Mouse (Mus musculus) kidney, postnatal 0 days (tissue): ENCODE measurements around the gene Tsc22d3. TPM values are rescaled to one million over a fixed set of nuclear protein-coding genes. Genes with fewer than 3 reads are reported as not detected.

Source experiments
- ATAC-seq: fragments of 200-750 bp; cut with Nextera tagmentation; replicated peaks from 2 replicates; pipeline ENCODE4 v1.8.0; 2017; ENCODE audit warnings: low read depth, moderate number of reproducible peaks, moderate TSS enrichment, moderate library complexity; ENCODE audit not compliant: low FRiP score
- DNase-seq: peaks from one replicate; pipeline ENCODE4 v3.0.0-alpha.2; 2016; ENCODE audit warnings: low spot score
- H3K27ac ChIP-seq: fragments of 300-500 bp; sonication (generic); 2 replicates; pipeline ENCODE4 v1.5.1; 2014; ENCODE audit warnings: mild to moderate bottlenecking
- H3K27me3 ChIP-seq: fragments of 300-500 bp; sonication (generic); 2 replicates; pipeline ENCODE4 v1.6.1; 2014; ENCODE audit warnings: low read length, mixed read lengths; ENCODE audit not compliant: insufficient read depth
- H3K36me3 ChIP-seq: fragments of 300-500 bp; sonication (generic); 2 replicates; pipeline ENCODE4 v1.6.1; 2014; ENCODE audit warnings: low read length, mixed read lengths; ENCODE audit not compliant: insufficient read depth
- H3K4me1 ChIP-seq: fragments of 300-500 bp; sonication (generic); replicated peaks from 2 replicates; pipeline ENCODE4 v1.6.1; 2014; ENCODE audit warnings: antibody characterized with exemption, low read length, mixed read lengths; ENCODE audit not compliant: insufficient read depth
- H3K4me2 ChIP-seq: fragments of 300-500 bp; sonication (generic); 2 replicates; pipeline ENCODE4 v1.6.1; 2014; ENCODE audit warnings: mild to moderate bottlenecking, low read length, moderate library complexity, mixed read lengths
- H3K4me3 ChIP-seq: fragments of 300-500 bp; sonication (generic); replicated peaks from 2 replicates; pipeline ENCODE4 v1.5.1; 2014; ENCODE audit warnings: low read depth, low read length
- H3K9ac ChIP-seq: fragments of 300-500 bp; sonication (generic); 2 replicates; pipeline ENCODE4 v1.6.1; 2014; ENCODE audit warnings: low read depth, low read length
- H3K9me3 ChIP-seq: fragments of 300-500 bp; sonication (generic); replicated peaks from 2 replicates; pipeline ENCODE4 v1.6.1; 2016; ENCODE audit warnings: low read length, inconsistent platforms, mixed read lengths
- CTCF ChIP-seq: IDR thresholded peaks from 2 replicates; pipeline ENCODE4 v1.5.1; 2016; ENCODE audit warnings: antibody characterized with exemption, low read depth, mild to moderate bottlenecking, moderate library complexity
- WGBS: fragments of 180-500 bp; shearing (Covaris S2); extraction: QIAGEN DNeasy Blood & Tissue Kit; methylation state at CpG from one replicate; pipeline ENCODE4 v1.1.7; 2014; 5-methylcytosine and 5-hydroxymethylcytosine counted together
- polyA plus RNA-seq: library from polyadenylated mRNA; unstranded; fragments of >200 nt; fragmentation: Nextera tagmentation; extraction: Ambion mirVana; gene quantifications from 2 replicates; pipeline ENCODE4 v1.2.1, GENCODE M21; 2015

Tsc22d3 gene
- polyA plus RNA-seq: 88.0 and 99.3 TPM in 2 replicates

GRCm38 (mm10) chrX:140600410-140601109 lies at the start of gene Tsc22d3:
Gene Tsc22d3 (minus strand): TSS chrX:140600659.
- WGBS: 40% methylated on average over 28 of the region's 28 CpGs
- no peaks in the 10 kb centered on the region for H3K27me3 ChIP-seq
- H3K4me1 ChIP-seq: no peaks in the 10 kb centered on the region
- DNase-seq (peak; percentile 66), ATAC-seq (no peak; the same call in 1 of the 2 replicates)
- peak; percentile 69 for TF ChIP-seq CTCF
- H3K9ac ChIP-seq: no peak within 1 kb of the TSS
- H3K4me3 ChIP-seq: peak within 1 kb of the TSS; percentile 50
- H3K27ac ChIP-seq: no peak within 1 kb of the TSS
- H3K9me3 ChIP-seq: no peaks in the 10 kb centered on the region
- no peaks in the 10 kb centered on the region for H3K36me3 ChIP-seq
- H3K4me2 ChIP-seq: peak within 1 kb of the TSS; percentile 68

- Histone ChIP-seq H3K9ac (no peak overlapping the region), H3K27me3 (no peaks in the 10 kb centered on the region), H3K9me3 (no peaks in the 10 kb centered on the region), H3K27ac (no peak overlapping the region), H3K4me1 (no peaks in the 10 kb centered on the region), H3K36me3 (no peaks in the 10 kb centered on the region), H3K4me2 (no peak overlapping the region), H3K4me3 (no peak overlapping the region)
- no peak for DNase-seq
- no peak for ATAC-seq
- TF ChIP-seq CTCF: peak; percentile 30; the same call in 1 of the 2 replicates
- WGBS: 66% methylated on average over 2 of the region's 2 CpGs
Observed at GRCm38 (mm10) chrX:140639592-140639991, 39.1 kb upstream of the Tsc22d3 start.

- no peaks in the 10 kb centered on the region for H3K4me1 ChIP-seq
- no peak for TF ChIP-seq CTCF
- H3K4me2 ChIP-seq: no peak overlapping the region
- no peak overlapping the region for H3K4me3 ChIP-seq
- no peaks in the 10 kb centered on the region for H3K9me3 ChIP-seq
- 80% methylated on average over 5 of the region's 5 CpGs for WGBS
- H3K36me3 ChIP-seq: no peaks in the 10 kb centered on the region
- DNase-seq (no peak), ATAC-seq (no peak)
- H3K27me3 ChIP-seq: no peaks in the 10 kb centered on the region
- H3K9ac ChIP-seq: no peak overlapping the region
- no peak overlapping the region for H3K27ac ChIP-seq
Observed at GRCm38 (mm10) chrX:140638028-140638427, 37.6 kb upstream of the Tsc22d3 start.

DNA sequence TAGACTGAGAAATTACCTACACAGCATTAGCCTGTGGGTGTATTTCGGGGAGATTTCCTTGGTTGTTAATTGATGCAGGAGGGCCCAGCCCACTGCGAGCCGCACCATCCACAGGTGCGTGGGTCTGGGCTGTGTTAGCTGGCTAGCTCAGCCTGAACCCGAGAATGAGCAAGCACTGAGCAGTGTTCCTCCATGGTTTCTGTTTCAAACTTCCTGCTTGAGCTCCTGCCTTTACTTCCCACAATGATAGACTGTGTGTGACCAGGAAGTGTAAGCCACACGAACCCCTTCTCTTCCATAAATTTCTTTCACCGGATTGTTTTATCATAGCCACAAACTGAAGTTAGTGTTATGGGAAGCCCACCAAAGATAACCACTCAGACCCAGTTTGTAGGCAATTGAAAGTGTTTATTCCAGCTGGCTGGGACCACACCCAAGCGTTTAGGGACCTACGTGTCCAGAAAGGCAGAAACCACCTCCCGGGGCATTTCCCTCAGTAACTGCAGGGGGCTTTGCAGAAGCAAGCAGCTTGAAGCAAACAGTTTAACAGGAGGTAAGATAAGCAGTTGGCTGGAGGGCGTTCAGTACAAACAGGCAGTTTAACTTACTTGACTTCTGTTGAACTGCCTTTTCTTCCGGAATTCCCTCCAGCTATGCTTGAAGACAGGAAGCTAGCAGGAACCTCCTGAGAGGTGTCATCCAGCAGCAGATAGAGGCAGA lies 24.6 kb upstream of the Tsc22d3 start:
- Histone ChIP-seq H3K4me3 (no peak overlapping the region), H3K9ac (no peak overlapping the region), H3K4me1 (no peaks in the 10 kb centered on the region), H3K4me2 (no peak overlapping the region), H3K9me3 (no peaks in the 10 kb centered on the region), H3K27ac (no peak overlapping the region), H3K27me3 (no peaks in the 10 kb centered on the region), H3K36me3 (no peaks in the 10 kb centered on the region)
- 60% methylated on average over 12 of the region's 12 CpGs for WGBS
- ATAC-seq (no peak), DNase-seq (no peak)
- TF ChIP-seq CTCF: no peak

DNA sequence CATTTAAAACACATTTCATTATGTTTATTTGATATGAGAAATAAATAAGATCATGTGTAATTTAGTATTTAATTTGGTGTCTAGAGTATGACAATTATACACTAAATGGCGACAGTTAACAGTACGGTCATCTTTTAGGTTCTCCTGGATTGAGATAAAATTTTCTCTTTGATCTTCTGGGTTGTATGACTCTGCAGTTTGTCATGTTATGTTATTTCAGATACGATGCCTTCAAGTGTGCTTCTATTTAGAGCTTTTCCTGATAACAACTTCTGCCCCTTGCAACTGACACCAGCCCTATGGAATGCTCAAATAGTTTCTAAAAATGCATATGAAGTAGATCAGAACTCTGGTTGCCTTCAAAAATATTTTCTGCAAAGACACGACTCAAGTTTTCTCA lies 9.5 kb upstream of the Tsc22d3 start:
- H3K4me2 ChIP-seq: no peak overlapping the region
- DNase-seq: no peak

DNA sequence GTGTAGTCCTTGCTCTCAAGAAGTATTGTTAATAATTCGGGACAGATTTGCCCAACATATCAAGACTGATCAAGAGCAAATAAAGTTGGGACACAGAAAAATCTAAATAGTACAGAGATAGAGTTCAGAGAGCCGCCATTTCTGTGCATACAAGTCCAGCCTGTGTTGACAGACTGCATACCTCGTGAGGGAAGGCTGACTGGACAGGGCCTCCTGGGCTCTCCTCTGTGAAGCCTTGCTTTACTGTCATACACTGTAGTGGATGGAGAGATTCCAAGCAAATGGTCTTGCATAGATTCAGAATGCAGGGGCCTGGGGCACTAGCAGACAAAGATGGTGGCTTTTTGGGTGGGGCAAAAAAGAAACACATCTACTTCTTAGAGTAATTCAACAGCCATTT lies 1.4 kb upstream of the Tsc22d3 start:
- no peaks in the 10 kb centered on the region for H3K9me3 ChIP-seq
- WGBS: 65% methylated on average over 3 of the region's 3 CpGs
- ATAC-seq (no peak), DNase-seq (no peak)
- H3K27ac ChIP-seq: no peak overlapping the region
- no peaks in the 10 kb centered on the region for H3K27me3 ChIP-seq
- H3K9ac ChIP-seq: no peak overlapping the region
- no peaks in the 10 kb centered on the region for H3K4me1 ChIP-seq
- TF ChIP-seq CTCF: no peak
- H3K4me3 ChIP-seq: no peak overlapping the region
- H3K4me2 ChIP-seq: no peak overlapping the region
- H3K36me3 ChIP-seq: no peaks in the 10 kb centered on the region

More for the DNA sequence above, 9.5 kb upstream of the Tsc22d3 start:
- ATAC-seq: no peak
- Histone ChIP-seq H3K9me3 (no peaks in the 10 kb centered on the region), H3K4me1 (no peaks in the 10 kb centered on the region), H3K4me3 (no peak overlapping the region), H3K9ac (no peak overlapping the region), H3K27me3 (no peaks in the 10 kb centered on the region), H3K36me3 (no peaks in the 10 kb centered on the region), H3K27ac (no peak overlapping the region)
- WGBS: 79% methylated on average over 4 of the region's 4 CpGs
- TF ChIP-seq CTCF: no peak
